Mouse (Mus musculus) kidney, adult 2 months (tissue): ENCODE measurements around the gene Stard7. TPM values are rescaled to one million over a fixed set of nuclear protein-coding genes. Genes with fewer than 3 reads are reported as not detected.
"Not testable (repeated sequence)": the region's sequence is repeated elsewhere in the genome, so short reads cannot be mapped to it uniquely, and the experiment has no call there.

Source experiments
- DNase-seq: peaks from one replicate; pipeline ENCODE4 v3.0.0; 2021
- H3K27ac ChIP-seq: fragments of 200-500 bp; 2 replicates; pipeline ENCODE4 v1.5.1; 2012; ENCODE audit warnings: low read depth, low read length, control low read depth, inconsistent platforms; ENCODE audit not compliant: insufficient read depth
- H3K27me3 ChIP-seq: fragments of 200-500 bp; replicated peaks from 2 replicates; pipeline ENCODE4 v1.6.1; 2012; ENCODE audit warnings: mild to moderate bottlenecking, moderate library complexity, low read length, inconsistent platforms; ENCODE audit not compliant: control insufficient read depth, insufficient read depth
- H3K36me3 ChIP-seq: fragments of 200-500 bp; 2 replicates; pipeline ENCODE4 v1.6.1; 2012; ENCODE audit warnings: mild to moderate bottlenecking, moderate library complexity, low read length, inconsistent platforms; ENCODE audit not compliant: control insufficient read depth, insufficient read depth
- H3K4me1 ChIP-seq: fragments of 200-500 bp; 2 replicates; pipeline ENCODE4 v1.6.1; 2011; ENCODE audit warnings: low read length; ENCODE audit not compliant: control insufficient read depth, insufficient read depth
- H3K4me3 ChIP-seq: fragments of 200-500 bp; 2 replicates; pipeline ENCODE4 v1.5.1; 2011; ENCODE audit warnings: mild to moderate bottlenecking, low read depth, low read length, control low read depth; ENCODE audit not compliant: insufficient read depth
- CTCF ChIP-seq: fragments of 200-500 bp; conservative IDR thresholded peaks from 2 replicates; pipeline ENCODE4 v1.5.1; 2011; ENCODE audit warnings: low read depth, mild to moderate bottlenecking, control low read depth, low read length, moderate library complexity, mixed read lengths; ENCODE audit not compliant: insufficient read depth, insufficient read length
- POLR2A ChIP-seq: fragments of 200-500 bp; IDR thresholded peaks from one replicate; pipeline ENCODE4 v1.6.1; 2011; ENCODE audit warnings: low read depth, low read length, control low read depth
- WGBS: fragments of 180-500 bp; shearing (Covaris S2); methylation state at CpG from one replicate; pipeline ENCODE4 v1.1.7; 2018; 5-methylcytosine and 5-hydroxymethylcytosine counted together
- polyA plus RNA-seq: library from polyadenylated mRNA; depleted of rRNA; stranded (reverse); fragments of >200 nt; gene quantifications from 2 replicates; pipeline ENCODE4 v1.2.3, GENCODE M21; 2012

Stard7 gene
- polyA plus RNA-seq, 1 experiment = 62.2 TPM

DNA sequence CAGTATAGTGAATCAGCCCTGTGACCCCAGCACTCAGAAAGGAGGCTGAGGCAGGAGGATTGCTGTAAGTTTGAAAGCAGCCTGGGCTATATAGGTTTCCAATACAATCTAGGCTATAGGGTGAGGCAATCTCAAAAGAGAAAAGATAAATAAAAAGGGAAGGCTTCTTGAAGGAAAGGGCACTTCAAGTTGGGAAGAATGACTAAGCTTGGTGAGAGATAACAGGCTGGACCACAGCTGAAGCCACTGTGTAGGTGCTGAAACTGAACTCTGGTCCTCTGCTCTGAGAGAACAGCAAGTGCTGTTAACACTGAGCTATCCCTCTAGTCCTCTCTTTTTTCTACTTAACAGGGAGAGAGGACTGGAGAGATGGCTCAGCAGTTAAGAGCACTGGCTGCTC, 7.5 kb upstream of the Stard7 start:
- Histone ChIP-seq H3K4me3 (no peak overlapping the region), H3K4me1 (no peaks in the 10 kb centered on the region), H3K27me3 (no peaks in the 10 kb centered on the region), H3K36me3 (0 out of 2 replicates have a peak, but pooled peaks cover 3% of the 10 kb centered on the region), H3K27ac (no peak overlapping the region)
- DNase-seq = no peak
- no peak for TF ChIP-seq CTCF
- TF ChIP-seq POLR2A = no peak

DNA sequence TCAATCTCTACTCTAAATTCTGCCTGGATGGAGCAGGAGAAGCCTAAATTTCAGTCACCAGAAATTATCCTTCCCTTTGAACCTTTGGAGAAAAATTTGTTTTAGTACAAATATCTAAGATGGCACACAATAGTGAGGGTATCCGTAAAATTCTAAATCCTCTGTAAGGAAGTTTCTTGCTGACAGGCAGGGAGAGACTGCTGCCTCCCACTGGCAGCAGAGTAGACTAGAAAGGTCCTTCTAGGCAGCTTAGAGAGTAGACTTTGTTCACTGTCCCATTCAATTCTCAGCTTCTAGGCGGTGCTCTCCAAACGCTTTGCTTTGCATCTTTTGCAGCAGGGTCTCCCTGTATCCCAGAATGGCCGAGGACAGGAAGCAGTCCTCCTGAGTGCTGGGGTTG, 2.2 kb upstream of the Stard7 start:
- Histone ChIP-seq H3K4me3 (no peak overlapping the region), H3K36me3 (no peaks in the 10 kb centered on the region), H3K27ac (no peak overlapping the region), H3K27me3 (no peaks in the 10 kb centered on the region), H3K4me1 (peaks cover 3% of the 10 kb centered on the region; the same call in 1 of the 2 replicates)
- 28% methylated on average over 4 of the region's 4 CpGs for WGBS
- no peak for TF ChIP-seq POLR2A
- peak; percentile 45; the same call in 1 of the 2 replicates for TF ChIP-seq CTCF
- peak; percentile 40 for DNase-seq

DNA sequence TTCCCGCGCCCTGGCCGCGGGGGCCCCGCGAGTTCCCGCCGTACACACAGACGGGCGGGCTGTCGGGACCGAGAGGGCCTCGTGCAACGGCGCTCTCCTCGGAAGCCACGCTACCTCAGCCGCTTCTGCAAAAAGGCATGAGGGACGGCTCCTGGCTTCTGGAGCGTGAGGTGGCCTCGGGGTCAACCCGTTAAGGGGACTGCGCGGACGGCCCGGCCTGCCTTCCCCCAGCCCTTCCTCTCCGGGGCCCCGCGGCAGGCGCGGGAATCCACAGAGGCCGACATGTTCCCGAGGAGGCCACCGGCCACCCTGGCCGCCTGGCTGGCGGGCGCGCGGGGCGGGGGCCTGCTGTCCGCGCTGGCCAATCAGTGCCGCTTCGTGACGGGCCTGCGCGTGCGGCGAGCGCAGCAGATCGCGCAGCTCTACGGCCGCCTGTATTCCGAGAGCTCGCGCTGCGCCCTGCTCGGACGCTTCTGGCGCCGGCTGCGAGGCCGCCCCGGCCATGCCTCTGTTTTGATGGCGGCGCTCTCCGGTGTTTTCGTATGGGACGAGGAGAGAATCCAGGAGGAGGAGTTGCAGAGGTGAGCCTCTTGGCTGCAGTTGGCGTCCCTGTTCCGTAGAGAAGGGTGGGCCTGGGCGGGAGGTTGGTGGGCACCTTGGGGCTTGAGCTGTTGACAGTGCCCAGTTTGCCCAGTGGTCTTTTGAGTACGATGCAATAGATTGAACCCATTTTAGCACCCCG, 453 bp downstream of the Stard7 start:
- Histone ChIP-seq H3K27ac (peak overlapping the region; percentile 95), H3K27me3 (no peaks in the 10 kb centered on the region), H3K36me3 (no peaks in the 10 kb centered on the region), H3K4me1 (peaks cover 10% of the 10 kb centered on the region), H3K4me3 (peak overlapping the region; percentile 82)
- under 1% methylated on average over 75 of the region's 75 CpGs for WGBS
- no peak for TF ChIP-seq POLR2A
- no peak for TF ChIP-seq CTCF
- DNase-seq = peak; percentile 93

DNA sequence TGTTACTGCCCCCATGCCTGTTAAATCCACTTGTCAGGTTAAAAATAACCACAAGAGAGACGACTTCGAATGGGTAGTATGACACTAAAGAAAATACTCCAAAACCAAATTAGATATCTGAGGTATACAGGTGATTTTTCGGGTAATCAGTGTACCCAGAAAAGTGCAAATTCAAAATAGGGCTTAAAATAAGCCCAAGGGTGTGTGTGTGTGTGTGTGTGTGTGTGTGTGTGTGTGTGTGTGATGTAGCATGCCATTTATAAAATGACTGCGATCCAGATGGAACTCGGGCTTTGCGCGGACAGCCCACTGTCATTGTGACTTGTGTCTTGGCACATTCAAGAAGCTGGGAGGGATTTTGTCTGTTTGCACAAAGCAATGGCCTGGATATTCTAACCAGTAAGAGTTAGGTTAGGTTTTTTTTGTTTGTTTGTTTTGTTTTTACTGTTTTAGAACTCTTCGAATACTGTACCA, 1.1 kb downstream of the Stard7 start:
- peak; percentile 46 for DNase-seq
- Histone ChIP-seq H3K27ac (no peak overlapping the region; the same call in 1 of the 2 replicates), H3K27me3 (no peaks in the 10 kb centered on the region), H3K4me3 (peak overlapping the region; percentile 82), H3K4me1 (peaks cover 10% of the 10 kb centered on the region), H3K36me3 (no peaks in the 10 kb centered on the region)
- TF ChIP-seq CTCF = no peak
- TF ChIP-seq POLR2A = no peak
- WGBS = 2% methylated on average over 8 of the region's 8 CpGs

DNA sequence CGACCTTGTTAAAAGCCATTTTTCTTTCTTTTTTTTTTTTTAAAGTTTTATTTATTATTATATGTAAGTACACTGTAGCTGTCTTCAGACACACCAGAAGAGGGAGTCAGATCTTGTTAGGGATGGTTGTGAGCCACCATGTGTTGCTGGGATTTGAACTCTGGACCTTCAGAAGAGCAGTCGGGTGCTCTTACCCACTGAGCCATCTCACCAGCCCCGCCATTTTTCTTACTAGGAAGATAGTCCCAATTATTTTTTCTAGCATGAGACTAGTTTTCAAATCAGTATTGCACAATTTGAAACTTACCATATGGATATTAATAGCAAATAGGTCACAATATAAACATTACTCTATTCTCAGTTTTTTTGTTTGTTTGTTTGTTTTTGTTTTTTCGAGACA, 2.0 kb downstream of the Stard7 start:
- H3K4me1 ChIP-seq, DNase-seq, H3K27ac ChIP-seq, H3K4me3 ChIP-seq, H3K36me3 ChIP-seq, H3K27me3 ChIP-seq: not testable (repeated sequence)
- 81% methylated on average over 4 of the region's 4 CpGs for WGBS

DNA sequence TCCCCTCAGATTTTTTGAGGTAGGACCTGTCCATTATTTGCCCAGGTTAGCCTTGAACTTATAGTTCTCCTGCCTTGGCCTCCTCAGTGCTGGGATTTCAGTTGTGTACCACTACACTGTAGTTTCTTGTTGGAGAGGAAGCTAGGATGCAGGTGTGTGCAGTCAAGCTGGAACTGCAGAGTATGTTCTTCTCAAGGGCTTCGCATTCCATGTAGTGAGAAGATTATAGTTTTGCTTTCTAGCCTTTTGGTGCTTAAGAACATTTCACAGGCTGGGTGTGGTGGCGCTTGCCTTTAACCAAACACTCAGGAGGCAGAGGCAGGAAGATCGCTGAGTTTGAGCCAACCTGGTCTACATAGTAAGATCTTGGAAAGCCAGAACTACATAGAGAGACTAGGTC, 2.8 kb downstream of the Stard7 start:
- H3K27ac ChIP-seq = no peak overlapping the region
- no peak overlapping the region for H3K4me3 ChIP-seq
- TF ChIP-seq POLR2A = no peak
- TF ChIP-seq CTCF = no peak
- no peak for DNase-seq
- H3K4me1 ChIP-seq = peaks cover 12% of the 10 kb centered on the region
- no peaks in the 10 kb centered on the region for H3K36me3 ChIP-seq
- no peaks in the 10 kb centered on the region for H3K27me3 ChIP-seq
- 95% methylated on average over 3 of the region's 3 CpGs for WGBS

DNA sequence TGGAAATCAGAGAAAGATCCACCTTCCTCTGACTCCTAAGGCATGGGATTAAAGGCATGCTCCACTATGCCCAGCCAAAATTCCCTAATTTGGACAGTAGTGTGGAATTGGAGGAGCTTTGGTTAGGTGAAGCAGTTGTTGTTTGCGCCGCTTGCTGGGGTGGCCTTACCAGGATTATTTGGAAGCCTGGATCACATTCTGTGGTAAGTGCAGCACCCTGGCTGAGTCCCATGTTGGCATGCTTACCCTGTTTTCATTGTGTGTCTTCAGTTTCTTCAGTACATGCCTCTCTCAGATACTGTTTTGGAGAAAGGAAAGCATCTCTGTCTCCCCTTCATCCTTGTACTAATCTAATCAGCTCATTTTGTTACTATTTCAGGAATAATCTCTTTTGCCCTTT, 4.6 kb downstream of the Stard7 start:
- 94% methylated on average over 2 of the region's 2 CpGs for WGBS

More for the DNA sequence above, 4.6 kb downstream of the Stard7 start:
- DNase-seq = no peak
- no peak overlapping the region for H3K4me3 ChIP-seq
- peaks cover 12% of the 10 kb centered on the region for H3K4me1 ChIP-seq
- no peak overlapping the region for H3K27ac ChIP-seq
- no peaks in the 10 kb centered on the region for H3K36me3 ChIP-seq
- H3K27me3 ChIP-seq = no peaks in the 10 kb centered on the region
- TF ChIP-seq POLR2A (no peak), CTCF (no peak)
